Mouse (Mus musculus): ENCODE measurements at regions not wholly inside any gene's neighbourhood (a gene's known extent, or its start where the extent isn't known, plus 50 kb on each side); places are given as distances from the start of the nearest gene placed in this dataset.

DNA sequence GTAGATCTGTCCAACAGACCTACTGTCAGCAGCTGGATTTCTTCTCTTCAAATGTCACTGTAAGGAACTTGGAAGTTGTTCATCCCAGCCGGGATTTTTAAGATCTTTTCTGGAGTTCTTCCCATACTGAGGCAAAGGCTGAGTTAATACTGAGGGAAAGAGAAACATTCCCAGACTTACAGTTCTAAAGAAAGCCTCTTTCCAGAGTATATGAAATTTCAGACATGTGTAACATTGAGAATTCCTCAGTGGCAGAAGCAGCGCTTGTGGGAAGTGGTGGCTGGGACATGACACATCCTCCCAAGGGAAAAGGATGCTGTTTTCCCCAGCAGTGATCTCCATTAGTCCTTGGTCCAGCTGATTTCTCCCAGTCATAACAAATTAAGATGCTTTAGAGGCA, 556.8 kb upstream of the Tle4 start:
- ATAC-seq (replicated peaks; ENCODE audit: low FRiP score, low TSS enrichment, poor library complexity, severe bottlenecking) = no peak

DNA sequence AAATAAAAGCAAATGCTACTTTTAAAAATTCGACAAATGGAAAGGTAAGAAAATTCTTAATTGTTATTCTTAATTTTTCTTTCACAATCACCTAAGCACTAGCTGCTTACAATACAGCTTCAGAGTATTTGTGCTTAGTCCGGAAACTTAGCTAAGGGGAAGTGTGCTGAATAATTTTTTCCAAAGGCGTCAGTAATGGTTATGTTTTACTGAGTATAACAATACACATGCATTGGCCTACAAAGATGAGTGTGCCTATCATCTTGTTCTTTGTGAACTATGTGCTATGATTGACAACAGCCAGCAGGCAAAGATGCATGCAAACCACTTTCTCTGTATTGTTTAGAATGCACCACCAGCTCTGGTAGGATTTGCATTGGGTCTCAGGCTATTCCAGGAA, 548.5 kb upstream of the Tle4 start:
- no peak for ATAC-seq (replicated peaks; ENCODE audit: low FRiP score, low TSS enrichment, poor library complexity, severe bottlenecking)

DNA sequence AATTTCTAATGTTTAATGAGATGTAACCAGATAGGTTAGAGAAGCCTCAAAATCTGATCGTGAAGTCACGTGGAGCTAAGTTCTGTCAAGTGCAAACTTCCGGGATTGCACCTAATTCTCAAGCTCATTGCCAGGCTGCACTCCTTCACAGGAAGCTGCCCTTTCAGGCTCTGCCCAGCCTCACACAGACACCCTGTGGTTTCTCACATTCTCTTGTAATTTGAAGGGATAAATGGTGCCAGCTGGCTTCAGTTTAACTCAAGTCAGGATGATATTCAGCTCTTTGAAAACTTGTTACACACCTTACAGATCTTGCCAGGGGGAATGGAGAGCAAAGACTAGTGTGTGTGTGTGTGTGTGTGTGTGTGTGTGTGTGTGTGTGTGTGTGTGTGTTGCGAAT, 529.3 kb upstream of the Tle4 start:
- ATAC-seq (replicated peaks; ENCODE audit: low FRiP score, low TSS enrichment, poor library complexity, severe bottlenecking) = no peak

DNA sequence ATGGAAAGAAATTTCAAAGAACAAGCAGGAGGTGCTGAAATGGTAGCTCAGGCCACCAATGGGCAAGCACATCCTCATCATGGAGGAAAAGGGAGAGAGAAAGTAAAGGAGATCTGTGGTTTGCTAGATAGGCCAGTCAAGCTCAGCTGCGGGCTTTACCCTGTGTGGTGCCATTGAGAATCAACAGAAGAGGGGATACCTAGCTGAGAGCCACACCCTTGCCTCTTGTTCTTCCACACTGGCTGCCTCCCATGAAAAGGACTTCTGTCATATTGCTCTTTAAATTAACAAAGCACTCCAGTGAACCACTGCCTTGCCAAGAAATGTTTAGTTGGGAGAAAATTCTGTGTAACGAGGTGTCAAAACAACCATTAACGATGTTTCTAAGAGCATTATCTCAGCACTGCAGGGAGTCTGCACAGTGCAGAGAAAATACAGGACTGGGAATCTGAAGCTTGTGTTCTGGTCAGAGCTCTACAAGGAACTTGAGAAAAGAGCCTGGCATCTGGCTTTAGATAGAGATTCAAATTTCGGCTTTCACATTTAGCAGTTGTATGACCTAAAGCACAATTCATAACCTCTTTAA, 510.7 kb upstream of the Tle4 start:
- no peak for ATAC-seq (replicated peaks; ENCODE audit: low FRiP score, low TSS enrichment, poor library complexity, severe bottlenecking)

DNA sequence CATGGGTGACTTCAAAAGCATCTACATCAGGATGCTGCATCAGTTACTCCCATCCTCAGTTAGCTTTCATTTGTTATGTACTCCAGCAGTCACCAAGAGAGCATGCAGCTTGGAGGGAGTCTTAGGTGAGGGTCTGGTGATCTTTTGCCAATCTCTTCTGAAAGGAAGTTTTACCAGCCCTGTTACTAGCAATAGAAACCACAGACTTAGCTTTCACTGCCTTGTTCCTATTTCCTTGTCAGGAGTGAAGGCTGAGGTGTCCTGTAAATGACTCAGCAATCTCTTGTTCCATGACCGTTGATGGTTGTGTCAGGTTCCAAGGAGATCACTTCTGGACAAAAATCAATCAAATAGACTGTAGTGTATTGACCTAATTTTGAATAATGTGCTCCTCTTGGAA, 497.2 kb upstream of the Tle4 start:
- ATAC-seq (replicated peaks; ENCODE audit: low FRiP score, low TSS enrichment, poor library complexity, severe bottlenecking) = no peak

DNA sequence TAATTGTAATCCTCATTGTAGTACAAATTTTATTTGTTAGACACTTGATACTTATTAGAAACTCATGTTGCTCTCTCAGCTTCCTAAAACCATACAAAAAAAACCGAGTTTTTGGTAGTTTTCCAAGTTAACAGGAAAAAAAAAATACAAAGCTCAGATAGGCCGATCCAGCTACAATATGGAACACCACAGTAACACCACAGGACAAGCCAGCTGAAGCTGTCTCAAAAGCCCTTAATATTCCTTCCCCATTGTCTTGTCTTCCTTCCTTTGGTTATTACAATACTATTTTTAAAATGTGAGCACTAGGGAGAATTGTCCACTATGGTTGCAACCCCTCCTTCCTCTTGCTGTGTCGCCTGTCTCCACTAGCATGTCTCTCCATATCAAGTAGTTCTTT, 495.7 kb upstream of the Tle4 start:
- no peak for ATAC-seq (replicated peaks; ENCODE audit: low FRiP score, low TSS enrichment, poor library complexity, severe bottlenecking)

DNA sequence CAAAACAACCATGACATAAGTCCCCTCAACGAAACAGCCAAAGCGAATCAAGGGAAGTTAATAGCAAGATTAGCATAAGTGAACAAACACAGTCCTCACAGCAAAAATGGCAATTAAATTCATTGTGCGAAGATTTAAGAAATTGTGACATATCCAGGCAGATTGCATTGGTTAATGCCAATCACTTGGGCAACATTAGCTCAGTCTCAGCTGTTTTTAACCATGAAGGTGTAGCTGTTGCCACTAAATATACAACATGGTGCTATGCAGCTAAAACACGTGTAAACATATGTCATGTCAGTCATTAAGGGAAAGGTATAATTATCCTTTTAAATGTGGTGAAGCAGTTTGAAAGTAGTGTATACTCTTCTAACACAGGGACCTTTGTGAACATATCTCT, 482.8 kb upstream of the Tle4 start:
- ATAC-seq (replicated peaks; ENCODE audit: low FRiP score, low TSS enrichment, poor library complexity, severe bottlenecking) = no peak

DNA sequence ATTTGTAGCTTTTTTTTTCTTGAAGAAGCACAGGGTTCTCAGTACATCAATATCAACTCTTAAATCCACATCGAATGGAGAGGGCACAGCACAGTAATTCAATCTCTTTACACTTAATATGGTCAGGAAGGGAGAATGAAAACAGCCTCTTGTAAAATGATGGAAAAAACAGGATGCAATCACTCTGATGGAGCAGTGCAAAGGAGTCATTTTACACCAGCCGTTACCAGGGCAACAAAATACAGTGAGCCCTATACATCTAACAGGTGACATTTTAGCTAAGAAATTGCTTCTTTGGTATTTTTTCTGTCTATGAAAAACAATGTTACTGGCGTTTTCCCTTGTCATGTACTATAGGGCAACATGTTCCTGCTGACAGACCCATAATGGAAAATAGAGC, 459.9 kb upstream of the Tle4 start:
- ATAC-seq (replicated peaks; ENCODE audit: low FRiP score, low TSS enrichment, poor library complexity, severe bottlenecking) = no peak

DNA sequence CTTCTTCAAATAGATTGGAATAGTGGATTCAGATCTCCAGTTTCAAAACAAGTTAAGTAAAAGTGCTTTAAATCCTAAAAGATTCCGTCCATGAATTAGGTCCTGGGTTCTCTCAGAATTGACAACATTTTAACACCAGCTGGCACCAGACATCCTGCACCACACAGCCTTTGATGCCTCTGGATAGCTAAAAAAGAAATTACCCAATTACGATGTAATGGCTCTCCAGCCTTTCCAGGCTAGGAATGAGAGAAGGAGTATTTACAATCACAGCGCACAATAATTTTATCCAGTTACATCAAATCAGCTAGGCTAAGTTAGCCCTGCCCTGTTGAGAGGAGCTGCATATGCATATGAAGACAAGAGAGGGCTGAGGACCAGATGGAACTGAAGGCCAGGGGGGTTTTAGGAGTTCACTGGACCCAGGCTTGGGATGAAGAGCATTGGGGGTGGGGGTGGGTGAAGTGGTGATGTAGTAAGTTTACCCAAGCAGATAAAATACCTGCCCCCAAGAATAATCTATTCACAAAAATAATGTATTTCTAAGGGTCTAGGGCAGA, 455.8 kb upstream of the Tle4 start:
- ATAC-seq (replicated peaks; ENCODE audit: low FRiP score, low TSS enrichment, poor library complexity, severe bottlenecking) = no peak

DNA sequence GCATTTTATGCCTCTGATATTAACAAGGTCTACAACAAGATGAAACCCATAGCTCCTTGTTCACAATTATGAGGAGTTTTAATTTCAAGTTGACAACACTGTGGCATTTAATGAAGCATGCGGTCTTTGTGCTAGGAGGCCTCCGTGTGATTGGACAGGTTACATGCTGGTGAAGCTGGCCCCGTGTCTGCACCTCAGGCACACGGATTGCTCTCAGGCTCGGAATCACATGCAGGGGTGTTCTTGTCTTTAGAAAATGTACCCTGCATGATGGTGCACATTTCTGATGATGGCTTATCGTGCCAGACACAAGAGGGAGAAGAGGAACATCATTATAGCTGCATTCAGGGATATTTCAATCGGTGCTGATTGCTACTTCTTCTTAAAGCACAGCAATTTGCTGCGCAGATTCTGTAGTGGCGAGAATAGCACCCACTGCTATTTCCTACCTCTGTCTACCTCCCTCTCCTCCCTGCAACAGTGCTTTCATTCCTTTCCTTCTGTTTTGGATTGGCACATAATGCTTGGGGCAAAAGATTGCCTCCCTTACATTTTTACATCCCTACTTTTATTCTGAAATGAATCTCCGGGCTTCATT, 454.9 kb upstream of the Tle4 start:
- no peak for ATAC-seq (replicated peaks; ENCODE audit: low FRiP score, low TSS enrichment, poor library complexity, severe bottlenecking)

DNA sequence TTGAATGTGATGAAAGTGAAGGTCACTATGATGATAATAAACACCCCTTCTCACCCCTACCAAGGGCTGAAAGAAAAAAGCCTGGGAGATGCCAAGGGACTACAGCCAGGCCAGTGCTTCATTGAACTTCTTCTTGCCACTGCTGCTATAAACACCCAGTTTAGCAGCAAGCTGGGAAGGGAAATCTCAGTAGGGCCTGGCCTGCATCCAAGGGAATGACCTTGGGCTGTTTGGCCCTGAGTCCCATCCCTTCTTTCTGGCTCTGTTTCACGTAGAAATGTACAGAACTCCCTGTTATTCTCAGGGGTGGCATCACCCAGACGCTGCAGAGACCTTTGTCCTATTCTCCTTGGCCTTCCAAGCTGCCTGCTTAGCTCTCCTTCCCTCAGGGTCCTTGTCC, 450.0 kb upstream of the Tle4 start:
- no peak for ATAC-seq (replicated peaks; ENCODE audit: low FRiP score, low TSS enrichment, poor library complexity, severe bottlenecking)

DNA sequence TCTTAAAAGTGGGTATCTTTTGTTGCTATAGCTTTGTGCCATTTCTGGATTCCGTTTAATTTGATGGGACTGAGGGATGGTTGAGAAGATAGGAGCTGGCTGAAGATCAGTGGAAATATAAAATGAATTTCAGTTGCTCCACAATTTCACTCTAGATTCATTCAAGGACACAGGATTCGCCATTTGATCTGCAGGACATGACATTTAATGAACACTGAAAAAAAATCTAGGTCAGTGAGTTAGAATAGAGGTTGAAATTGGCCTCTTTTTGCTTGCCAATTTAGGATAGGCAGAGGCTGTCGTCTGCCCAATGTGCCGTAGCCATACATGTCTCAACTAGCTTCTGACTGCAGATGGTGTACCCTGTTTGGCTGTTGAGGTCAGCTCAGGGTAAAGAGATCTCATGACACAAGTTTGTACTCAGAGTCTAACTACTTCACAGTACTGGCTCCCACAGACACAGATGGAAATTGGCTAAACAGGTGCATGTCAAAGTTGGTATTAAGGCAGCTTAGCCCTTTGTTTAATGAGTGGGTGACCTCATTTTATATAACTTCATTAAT, 449.5 kb upstream of the Tle4 start:
- ATAC-seq (replicated peaks; ENCODE audit: low FRiP score, low TSS enrichment, poor library complexity, severe bottlenecking) = no peak

DNA sequence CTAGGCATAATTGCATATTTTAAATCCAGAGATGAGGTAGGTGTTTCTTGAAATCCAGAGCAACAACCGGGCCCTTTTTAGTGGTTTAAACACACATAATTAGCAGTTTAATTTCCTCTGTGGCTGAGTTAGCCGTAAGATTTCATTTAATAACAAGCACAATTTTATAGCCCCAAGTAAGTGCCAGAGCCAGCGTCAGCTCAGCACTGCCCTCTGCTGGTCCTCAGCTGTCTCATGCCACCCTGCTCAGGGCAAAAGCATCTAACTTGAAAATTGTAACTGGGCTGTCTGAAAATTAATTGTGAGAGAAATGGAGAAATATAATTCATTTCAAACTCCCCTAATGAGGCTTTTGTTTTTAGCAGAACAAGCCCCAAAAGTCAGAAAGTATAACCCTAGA, 437.7 kb upstream of the Tle4 start:
- no peak for ATAC-seq (replicated peaks; ENCODE audit: low FRiP score, low TSS enrichment, poor library complexity, severe bottlenecking)

DNA sequence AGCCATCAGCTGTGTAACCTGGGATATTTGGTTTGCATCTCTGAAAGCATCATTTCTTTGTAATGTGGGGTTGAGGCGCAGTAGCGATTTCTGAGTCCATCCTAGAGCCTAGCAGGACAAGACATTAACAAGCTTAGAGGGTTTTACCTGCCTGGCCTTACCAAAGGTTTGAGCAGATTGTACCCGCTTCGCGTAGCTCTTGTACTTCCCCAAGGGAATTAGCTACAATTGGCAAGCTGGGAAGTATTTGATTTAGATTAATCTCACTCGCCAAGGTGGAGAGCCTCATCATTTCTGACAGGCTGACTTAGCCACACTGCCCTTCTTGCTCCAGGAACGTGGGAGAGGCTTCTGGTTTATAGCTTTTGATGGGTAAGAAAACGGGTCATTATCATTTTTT, 436.1 kb upstream of the Tle4 start:
- no peak for ATAC-seq (replicated peaks; ENCODE audit: low FRiP score, low TSS enrichment, poor library complexity, severe bottlenecking)

DNA sequence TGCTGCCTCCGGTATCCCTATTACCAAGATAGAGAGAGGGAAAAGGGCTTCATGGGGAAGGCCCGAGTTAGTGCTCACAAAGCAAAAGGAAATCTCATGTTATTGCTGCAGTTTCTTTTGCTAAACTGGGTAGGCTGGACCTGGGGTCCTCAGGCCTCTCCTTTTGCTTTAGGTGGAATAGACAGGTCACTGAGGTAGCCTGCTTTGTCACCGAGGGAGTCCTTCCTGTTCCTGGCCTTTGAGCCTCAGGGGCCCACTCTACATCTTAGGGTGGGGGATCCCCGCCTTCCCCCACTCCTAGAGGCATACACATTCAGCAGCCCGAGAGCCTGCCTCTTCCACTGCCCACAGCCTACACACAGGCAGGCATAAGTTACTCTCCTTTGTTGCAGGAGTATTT, 435.5 kb upstream of the Tle4 start:
- no peak for ATAC-seq (replicated peaks; ENCODE audit: low FRiP score, low TSS enrichment, poor library complexity, severe bottlenecking)

DNA sequence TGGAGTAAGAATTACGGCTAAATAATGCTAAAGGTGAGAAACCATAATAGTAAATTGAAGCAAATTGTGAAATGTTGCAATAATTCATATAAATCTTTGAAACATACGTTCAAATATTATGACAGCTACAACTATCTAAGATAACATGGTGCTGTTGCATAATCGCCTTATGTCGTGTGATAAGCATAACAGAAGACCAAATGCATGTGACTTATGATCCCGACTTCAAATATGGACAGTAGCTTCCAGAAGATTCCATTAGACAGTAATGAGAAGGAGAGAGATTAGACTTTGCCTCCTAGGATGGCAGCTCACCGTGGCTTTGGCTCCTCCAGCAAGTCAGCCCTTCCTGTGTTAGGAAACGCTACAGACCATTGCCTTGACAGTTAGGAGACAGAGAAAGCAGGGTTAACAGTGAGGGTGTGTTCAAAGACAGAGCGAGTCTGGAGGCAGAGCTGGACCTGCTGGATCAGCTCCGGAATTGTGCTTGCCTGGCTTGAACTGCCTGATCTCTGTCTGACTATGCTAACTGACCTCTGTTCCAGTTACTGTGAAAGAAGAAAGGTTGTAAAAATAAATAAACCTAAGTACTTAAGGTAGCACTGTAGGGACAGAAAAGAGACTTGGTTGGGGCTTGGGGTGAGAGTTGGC, 434.6 kb upstream of the Tle4 start:
- no peak for ATAC-seq (replicated peaks; ENCODE audit: low FRiP score, low TSS enrichment, poor library complexity, severe bottlenecking)

DNA sequence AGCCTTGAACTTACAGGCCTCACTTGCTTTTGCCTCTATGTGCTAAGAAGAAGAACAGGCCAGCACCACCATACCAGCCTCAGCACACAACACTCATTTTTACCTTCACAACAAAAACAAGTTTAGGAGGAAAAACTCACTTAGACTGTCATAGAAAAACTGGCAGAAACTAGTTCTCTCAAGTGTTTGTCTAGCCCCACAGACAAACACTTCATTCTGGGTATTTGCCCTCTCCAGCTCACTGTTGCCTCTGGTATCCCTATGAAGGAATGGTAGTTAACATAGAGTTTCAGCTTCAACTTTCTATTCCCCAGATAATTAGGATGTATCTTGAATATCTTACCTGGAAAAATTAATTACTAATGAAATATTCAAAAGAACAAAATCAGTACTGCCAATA, 433.6 kb upstream of the Tle4 start:
- ATAC-seq (replicated peaks; ENCODE audit: low FRiP score, low TSS enrichment, poor library complexity, severe bottlenecking) = no peak

DNA sequence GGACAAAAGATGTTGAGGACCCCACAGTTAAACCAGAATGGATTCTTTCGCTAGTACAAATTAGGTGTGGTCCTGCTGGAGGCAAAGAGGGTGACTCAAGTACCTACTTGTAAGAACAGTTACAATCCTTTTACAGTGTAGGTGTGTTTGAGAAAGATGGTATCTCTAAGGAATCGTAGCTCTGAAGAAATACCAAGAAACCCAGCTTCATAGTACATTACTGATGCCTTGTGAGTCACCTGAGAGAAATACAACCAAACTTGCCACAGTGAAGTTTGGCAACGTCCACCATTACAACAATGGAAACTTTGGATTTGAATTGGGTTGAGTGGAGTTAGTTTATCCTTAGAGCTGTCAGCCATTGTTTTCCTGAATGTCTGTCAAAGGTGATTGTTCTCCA, 405.7 kb upstream of the Tle4 start:
- ATAC-seq (replicated peaks; ENCODE audit: low FRiP score, low TSS enrichment, poor library complexity, severe bottlenecking) = no peak

DNA sequence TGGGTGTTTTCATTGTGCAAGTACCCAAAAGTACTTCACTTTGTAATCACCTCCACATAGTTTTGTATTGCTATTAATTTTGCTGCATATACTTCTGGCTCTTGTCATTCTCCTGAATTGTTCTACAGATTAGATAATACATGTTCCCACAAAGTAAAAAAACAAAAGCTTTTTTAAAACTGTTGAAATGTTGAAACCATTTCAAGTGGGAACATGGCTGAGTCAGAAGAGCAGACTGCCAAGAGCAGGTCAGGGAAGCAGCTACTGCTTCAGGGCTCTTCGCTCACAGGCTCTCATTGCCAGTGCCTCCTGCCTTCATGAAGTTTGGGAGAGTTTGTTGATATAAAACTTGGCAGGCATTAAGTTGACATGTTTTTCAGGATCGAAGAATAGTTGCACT, 395.5 kb upstream of the Tle4 start:
- no peak for ATAC-seq (replicated peaks; ENCODE audit: low FRiP score, low TSS enrichment, poor library complexity, severe bottlenecking)

DNA sequence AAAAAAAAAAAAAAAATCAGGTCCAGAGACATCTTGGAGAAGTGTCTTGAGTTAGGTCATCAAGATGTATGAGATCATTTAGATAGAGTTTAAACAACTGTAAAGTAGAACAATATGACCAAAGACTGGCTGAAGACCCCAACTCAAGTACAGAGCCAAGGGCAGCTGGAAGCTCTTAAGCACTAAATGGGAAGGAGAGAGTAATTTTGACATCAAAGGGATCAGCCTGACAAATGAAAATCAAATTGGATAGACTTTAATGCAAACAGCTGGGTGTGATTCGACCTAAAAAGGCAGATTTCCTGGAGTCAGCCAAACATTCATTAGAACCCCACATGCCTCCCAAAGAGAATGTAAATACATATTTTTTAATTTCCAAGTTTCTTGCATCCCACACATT, 372.3 kb upstream of the Tle4 start:
- no peak for ATAC-seq (replicated peaks; ENCODE audit: low FRiP score, low TSS enrichment, poor library complexity, severe bottlenecking)

DNA sequence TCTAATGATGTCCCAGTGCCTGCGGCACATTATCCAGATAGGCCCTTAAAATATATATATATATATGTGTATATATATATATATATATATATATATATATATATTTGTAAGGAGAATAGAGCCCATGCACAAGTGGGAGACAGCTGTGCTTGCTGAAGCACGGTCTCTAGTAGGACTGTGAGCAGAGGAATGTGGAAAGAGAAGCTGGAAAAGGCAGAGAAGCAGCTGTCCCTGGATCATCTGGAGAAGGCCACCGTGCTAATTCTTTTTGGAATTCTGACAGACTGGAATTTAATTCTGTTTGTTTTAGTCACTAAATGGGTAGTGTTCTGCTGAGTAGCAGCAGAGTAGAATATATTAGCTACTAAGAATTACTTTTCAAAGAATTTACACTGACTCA, 370.4 kb upstream of the Tle4 start:
- ATAC-seq (replicated peaks; ENCODE audit: low FRiP score, low TSS enrichment, poor library complexity, severe bottlenecking) = no peak
